Mouse (Mus musculus): ENCODE results near the gene Ldlrad3. TPM values are rescaled to one million over a fixed set of nuclear protein-coding genes. Genes with fewer than 3 reads are reported as not detected.
A peak's percentile ranks its signal among the peaks of the same experiment; 100 is the strongest.

Gene Ldlrad3
- polyA plus RNA-seq, 1 experiment from 2014 or later, result 20.4 TPM

- DNase-seq (ENCODE audit: low spot score) (no peak), ATAC-seq (replicated peaks; ENCODE audit: low FRiP score, low read depth) (no peak)
- Histone ChIP-seq H3K9ac (ENCODE audit: low read depth, low read length) (no peak overlapping the region), H3K36me3 (ENCODE audit: insufficient read depth, low read length) (no peaks in the 10 kb centered on the region), H3K4me3 (replicated peaks; ENCODE audit: low read depth, low read length) (no peak overlapping the region), H3K9me3 (replicated peaks; ENCODE audit: low read length) (no peaks in the 10 kb centered on the region), H3K4me2 (ENCODE audit: low read length) (no peak overlapping the region), H3K27me3 (ENCODE audit: insufficient read depth, low read length) (no peaks in the 10 kb centered on the region), H3K4me1 (replicated peaks; ENCODE audit: insufficient read depth, low read length) (no peaks in the 10 kb centered on the region), H3K27ac (no peak overlapping the region)
- WGBS, result 78% methylated on average over 8 of the region's 8 CpGs
- TF ChIP-seq CTCF (IDR thresholded peaks at IDR 0.05; ENCODE audit: low read depth), result no peak
Observed at GRCm38 (mm10) chr2:102064826-102065441, 121.3 kb downstream of the Ldlrad3 start.

GRCm38 (mm10) chr2:102063906-102064505, 122.2 kb downstream of the Ldlrad3 start:
- H3K27ac ChIP-seq, result no peak overlapping the region
- H3K4me2 ChIP-seq (ENCODE audit: low read length), result no peak overlapping the region
- H3K9me3 ChIP-seq (replicated peaks; ENCODE audit: low read length), result no peaks in the 10 kb centered on the region
- no peaks in the 10 kb centered on the region for H3K4me1 ChIP-seq (replicated peaks; ENCODE audit: insufficient read depth, low read length)
- H3K36me3 ChIP-seq (ENCODE audit: insufficient read depth, low read length), result 0 out of 2 replicates have a peak, but pooled peaks cover 7% of the 10 kb centered on the region
- ATAC-seq (replicated peaks; ENCODE audit: low FRiP score, low read depth) (peak; percentile 65; the same call in 1 of the 2 replicates), DNase-seq (ENCODE audit: low spot score) (no peak)
- H3K4me3 ChIP-seq (replicated peaks; ENCODE audit: low read depth, low read length), result no peak overlapping the region
- no peak overlapping the region for H3K9ac ChIP-seq (ENCODE audit: low read depth, low read length)
- H3K27me3 ChIP-seq (ENCODE audit: insufficient read depth, low read length), result no peaks in the 10 kb centered on the region
- TF ChIP-seq CTCF (IDR thresholded peaks at IDR 0.05; ENCODE audit: low read depth), result no peak
- 73% methylated on average over 7 of the region's 7 CpGs for whole genome bisulfite sequencing

- no peak overlapping the region for H3K27ac ChIP-seq
- H3K27me3 ChIP-seq (ENCODE audit: insufficient read depth, low read length), result no peaks in the 10 kb centered on the region
- no peak overlapping the region for H3K4me3 ChIP-seq (replicated peaks; ENCODE audit: low read depth, low read length)
- 0 out of 2 replicates have a peak, but pooled peaks cover 7% of the 10 kb centered on the region for H3K36me3 ChIP-seq (ENCODE audit: insufficient read depth, low read length)
- DNase-seq (ENCODE audit: low spot score), result no peak
- no peaks in the 10 kb centered on the region for H3K4me1 ChIP-seq (replicated peaks; ENCODE audit: insufficient read depth, low read length)
- 58% methylated on average over 7 of the region's 7 CpGs for WGBS
- no peak for TF ChIP-seq CTCF (IDR thresholded peaks at IDR 0.05; ENCODE audit: low read depth)
- no peaks in the 10 kb centered on the region for H3K9me3 ChIP-seq (replicated peaks; ENCODE audit: low read length)
- no peak for ATAC-seq (replicated peaks; ENCODE audit: low FRiP score, low read depth)
- H3K4me2 ChIP-seq (ENCODE audit: low read length), result no peak overlapping the region
- H3K9ac ChIP-seq (ENCODE audit: low read depth, low read length), result no peak overlapping the region
Observed at GRCm38 (mm10) chr2:102062861-102063468, 123.2 kb downstream of the Ldlrad3 start.

GRCm38 (mm10) chr2:102061921-102062320, 124.3 kb downstream of the Ldlrad3 start:
- 81% methylated on average over 8 of the region's 8 CpGs for WGBS

GRCm38 (mm10) chr2:102057746-102058145, 128.4 kb downstream of the Ldlrad3 start:
- H3K9me3 ChIP-seq (replicated peaks; ENCODE audit: low read length), result no peaks in the 10 kb centered on the region
- ATAC-seq (replicated peaks; ENCODE audit: low FRiP score, low read depth) (no peak), DNase-seq (ENCODE audit: low spot score) (no peak)
- no peak overlapping the region for H3K9ac ChIP-seq (ENCODE audit: low read depth, low read length)
- no peak for TF ChIP-seq CTCF (IDR thresholded peaks at IDR 0.05; ENCODE audit: low read depth)
- H3K27ac ChIP-seq, result no peak overlapping the region
- H3K4me2 ChIP-seq (ENCODE audit: low read length), result no peak overlapping the region
- WGBS, result 86% methylated on average over 12 of the region's 12 CpGs
- H3K4me1 ChIP-seq (replicated peaks; ENCODE audit: insufficient read depth, low read length), result no peaks in the 10 kb centered on the region
- H3K36me3 ChIP-seq (ENCODE audit: insufficient read depth, low read length), result 0 out of 2 replicates have a peak, but pooled peaks cover 7% of the 10 kb centered on the region
- no peak overlapping the region for H3K4me3 ChIP-seq (replicated peaks; ENCODE audit: low read depth, low read length)
- no peaks in the 10 kb centered on the region for H3K27me3 ChIP-seq (ENCODE audit: insufficient read depth, low read length)

More at GRCm38 (mm10) chr2:102061921-102062320, 124.3 kb downstream of the Ldlrad3 start:
- DNase-seq (ENCODE audit: low spot score), result no peak
- no peak for ATAC-seq (replicated peaks; ENCODE audit: low FRiP score, low read depth)
- H3K4me1 ChIP-seq (replicated peaks; ENCODE audit: insufficient read depth, low read length), result no peaks in the 10 kb centered on the region
- H3K27ac ChIP-seq, result no peak overlapping the region
- H3K4me2 ChIP-seq (ENCODE audit: low read length), result no peak overlapping the region
- H3K4me3 ChIP-seq (replicated peaks; ENCODE audit: low read depth, low read length), result no peak overlapping the region
- no peak overlapping the region for H3K9ac ChIP-seq (ENCODE audit: low read depth, low read length)
- no peaks in the 10 kb centered on the region for H3K27me3 ChIP-seq (ENCODE audit: insufficient read depth, low read length)
- TF ChIP-seq CTCF (IDR thresholded peaks at IDR 0.05; ENCODE audit: low read depth), result no peak
- H3K36me3 ChIP-seq (ENCODE audit: insufficient read depth, low read length), result 0 out of 2 replicates have a peak, but pooled peaks cover 7% of the 10 kb centered on the region
- H3K9me3 ChIP-seq (replicated peaks; ENCODE audit: low read length), result no peaks in the 10 kb centered on the region

GRCm38 (mm10) chr2:102057029-102057685, 129.0 kb downstream of the Ldlrad3 start:
- 0 out of 2 replicates have a peak, but pooled peaks cover 7% of the 10 kb centered on the region for H3K36me3 ChIP-seq (ENCODE audit: insufficient read depth, low read length)
- no peak overlapping the region for H3K4me3 ChIP-seq (replicated peaks; ENCODE audit: low read depth, low read length)
- no peak overlapping the region for H3K4me2 ChIP-seq (ENCODE audit: low read length)
- no peaks in the 10 kb centered on the region for H3K9me3 ChIP-seq (replicated peaks; ENCODE audit: low read length)
- WGBS, result 43% methylated on average over 8 of the region's 9 CpGs
- no peaks in the 10 kb centered on the region for H3K4me1 ChIP-seq (replicated peaks; ENCODE audit: insufficient read depth, low read length)
- no peak overlapping the region for H3K27ac ChIP-seq
- DNase-seq (ENCODE audit: low spot score) (no peak), ATAC-seq (replicated peaks; ENCODE audit: low FRiP score, low read depth) (no peak)
- TF ChIP-seq CTCF (IDR thresholded peaks at IDR 0.05; ENCODE audit: low read depth), result no peak
- H3K27me3 ChIP-seq (ENCODE audit: insufficient read depth, low read length), result no peaks in the 10 kb centered on the region
- no peak overlapping the region for H3K9ac ChIP-seq (ENCODE audit: low read depth, low read length)
